In genomic region chr1:157417861-157418260, GRCm38 (mm10) we compare ENCODE assay signal across 11 mouse cellular contexts. TPM values are rescaled to one million over a fixed set of nuclear protein-coding genes. Genes with fewer than 3 reads are reported as not detected.
DNase-seq lines count a peak whose midpoint lies in the region; ATAC-seq lines count a peak whose summit lies in the region.
"Had no signal": no experiment of that assay in that cellular context is flagged by ENCODE, and none has a peak within 500 bp of the region (broad histone marks: within the 10 kb centered on the region; RNA-seq: fewer than 3 reads in every experiment).

No protein-coding gene starts in this region.

- peak overlapping the region; percentile 12; the same call in 1 of the 2 replicates for H3K4me2 ChIP-seq in embryonic facial prominence, embryonic 13.5 days

- no peak for ATAC-seq in embryonic facial prominence, embryonic 13.5 days (ENCODE audit: insufficient number of reproducible peaks, insufficient read depth, low FRiP score, low TSS enrichment, low read depth)

- peak; percentile 40 for DNase-seq in kidney, adult 11 months
- DNase-seq in kidney, adult 18-20 months = no peak
- DNase-seq in heart, postnatal 25 days (ENCODE audit: low spot score) = peak; percentile 25
- peak; percentile 67 for DNase-seq in lung, postnatal 25 days (ENCODE audit: low spot score)
- DNase-seq in B cell, adult 2 months = no peak
- DNase-seq in embryo, embryonic 10 days (ENCODE audit: low spot score) = no peak
- DNase-seq in frontal cortex, postnatal 14 days (ENCODE audit: low spot score in 2 of 2) = no peak
- DNase-seq: cerebellum, postnatal 25 days; layer of hippocampus, postnatal 36 days; thymus, postnatal 4 days had no signal

- 25% methylated on average over 7 of the region's 7 CpGs for WGBS in embryonic facial prominence, embryonic 13.5 days

- no peak overlapping the region for H3K9ac ChIP-seq in embryonic facial prominence, embryonic 13.5 days

- no peak overlapping the region for H3K4me3 ChIP-seq in embryonic facial prominence, embryonic 13.5 days

- no peaks in the 10 kb centered on the region for H3K9me3 ChIP-seq in embryonic facial prominence, embryonic 13.5 days

- H3K36me3 ChIP-seq in embryonic facial prominence, embryonic 13.5 days = no peaks in the 10 kb centered on the region

- intact Hi-C loops in heart, postnatal 25 days (cut with DNase I) = loop anchor here (2.0 kb wide), 1 partner anchor 25 kb away; no protein-coding TSS in a partner anchor

- peak overlapping the region; percentile 29; the same call in 1 of the 2 replicates for H3K27ac ChIP-seq in embryonic facial prominence, embryonic 13.5 days

- H3K4me1 ChIP-seq in embryonic facial prominence, embryonic 13.5 days = 0 out of 2 replicates have a peak, but pooled peaks cover 6% of the 10 kb centered on the region

- no peaks in the 10 kb centered on the region for H3K27me3 ChIP-seq in embryonic facial prominence, embryonic 13.5 days

RNA-seq across cellular contexts. Expression of gene Rasal2, which starts 5.5 kb away (rescaled TPM):
- polyA plus RNA-seq in embryonic facial prominence, embryonic 13.5 days (2015; fragmentation: Nextera tagmentation; extraction: Ambion mirVana) = 9.9 and 10.4 TPM in 2 replicates
- 10 to 100 TPM; 21.6 to 34.8 TPM for total RNA-seq in heart, postnatal 25 days (2021)

RNA-seq across cellular contexts. Expression of gene Cryzl2, which starts 40.5 kb away (rescaled TPM):
- 9.3 and 12.4 TPM in 2 replicates for polyA plus RNA-seq in embryonic facial prominence, embryonic 13.5 days (2015; fragmentation: Nextera tagmentation; extraction: Ambion mirVana)
- total RNA-seq in heart, postnatal 25 days (2021) = 10 to 100 TPM in 1 of 2 experiments, 1 to 10 TPM in 1; 8.4 to 10.3 TPM

Comparison
In these comparisons a context has a peak if more than half of its experiments do, and no peak if none do; other contexts are left out.
1. DNase-seq: peak in kidney, adult 11 months (single experiment), heart, postnatal 25 days (single experiment) and lung, postnatal 25 days (single experiment); none in kidney, adult 18-20 months (single experiment), B cell, adult 2 months (0 of 2), embryo, embryonic 10 days (single experiment) and frontal cortex, postnatal 14 days (0 of 2).